Mouse (Mus musculus) CD8-positive naive resting alpha-beta T cell, adult 2 months (primary cell): ENCODE results near the gene Grid2.

ENCODE experiments used
- DNase-seq, 2 experiments: peaks; one replicate each; pipeline ENCODE4 v3.0.0; 2022; ENCODE audit warnings: low read depth in 2 of 2, low spot score in 2 of 2

The Grid2 gene

DNA sequence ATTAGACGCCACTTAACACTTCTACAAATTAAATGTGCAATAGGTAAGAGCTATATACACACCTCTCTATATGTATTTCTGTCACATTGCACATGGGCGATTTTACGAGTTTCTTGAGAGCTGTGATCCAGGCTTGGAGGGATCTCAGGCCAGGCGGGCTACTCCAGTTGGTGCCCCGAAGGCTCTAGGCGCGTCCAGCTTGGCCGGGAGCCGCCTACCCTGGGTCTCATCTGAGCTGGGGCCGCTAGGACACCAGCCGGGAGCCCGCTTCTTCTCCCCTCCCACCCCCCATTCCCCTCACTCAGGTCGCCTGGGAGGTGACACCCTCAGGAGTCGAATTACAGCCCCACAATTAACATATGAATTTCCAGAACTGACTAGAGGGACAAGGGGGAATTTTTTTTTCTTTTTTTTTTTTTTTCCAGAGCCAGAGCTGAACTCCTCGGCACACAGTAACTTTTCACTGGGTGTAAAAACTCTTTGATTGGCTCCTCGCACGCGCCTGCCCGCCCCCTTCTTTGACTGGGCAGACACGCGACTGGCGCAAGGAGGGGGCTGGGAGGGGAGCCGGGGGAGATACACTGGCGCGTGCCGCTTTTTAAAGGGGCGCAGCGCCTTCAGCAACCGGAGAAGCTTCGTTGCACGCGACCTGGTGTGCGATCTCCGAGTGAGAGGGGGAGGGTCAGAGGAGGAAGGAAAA is 1473.0 kb downstream of the Grid2 start, which contains the start of gene Atoh1:
Gene Atoh1, plus strand, starts transcription at position 627 of the 700 bp plus-strand sequence.
- no peak for DNase-seq

GRCm38 (mm10) chr6:64729231-64730011 is 1473.7 kb downstream of the Grid2 start:
- no peak for DNase-seq

DNA sequence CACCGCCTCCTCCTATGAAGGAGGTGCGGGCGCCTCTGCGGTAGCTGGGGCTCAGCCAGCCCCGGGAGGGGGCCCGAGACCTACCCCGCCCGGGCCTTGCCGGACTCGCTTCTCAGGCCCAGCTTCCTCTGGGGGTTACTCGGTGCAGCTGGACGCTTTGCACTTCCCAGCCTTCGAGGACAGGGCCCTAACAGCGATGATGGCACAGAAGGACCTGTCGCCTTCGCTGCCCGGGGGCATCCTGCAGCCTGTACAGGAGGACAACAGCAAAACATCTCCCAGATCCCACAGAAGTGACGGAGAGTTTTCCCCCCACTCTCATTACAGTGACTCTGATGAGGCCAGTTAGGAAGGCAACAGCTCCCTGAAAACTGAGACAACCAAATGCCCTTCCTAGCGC is 1474.4 kb downstream of the Grid2 start:
- no peak for DNase-seq

- DNase-seq = no peak
Measured at GRCm38 (mm10) chr6:64730506-64731020, 1474.9 kb downstream of the Grid2 start.

GRCm38 (mm10) chr6:64731126-64731525 is 1475.5 kb downstream of the Grid2 start:
- DNase-seq = no peak

GRCm38 (mm10) chr6:64731621-64732320 is 1476.1 kb downstream of the Grid2 start:
- DNase-seq = no peak

GRCm38 (mm10) chr6:64733311-64733710 is 1477.6 kb downstream of the Grid2 start:
- no peak for DNase-seq

- DNase-seq = no peak
Measured at GRCm38 (mm10) chr6:64734441-64735320, 1479.0 kb downstream of the Grid2 start.

DNA sequence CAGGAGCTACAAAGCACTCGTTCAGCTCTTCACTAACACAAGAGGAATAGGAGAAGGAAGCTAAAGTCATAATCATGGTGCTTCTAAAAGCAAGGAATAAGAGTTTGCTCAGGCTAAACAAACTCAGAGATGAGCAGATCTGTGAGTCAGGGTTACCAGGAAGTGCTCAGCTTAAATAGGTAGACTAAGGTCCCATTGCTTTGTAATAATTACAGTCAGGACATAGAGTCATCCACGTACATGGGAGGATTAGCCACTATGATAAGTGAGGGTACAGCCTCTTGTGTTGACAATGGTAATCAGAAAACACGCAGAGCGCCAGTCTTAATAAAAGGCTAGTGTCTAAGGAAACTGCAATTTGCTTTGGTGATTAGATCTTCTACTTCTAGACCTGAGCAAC is 1480.6 kb downstream of the Grid2 start:
- no peak for DNase-seq

DNA sequence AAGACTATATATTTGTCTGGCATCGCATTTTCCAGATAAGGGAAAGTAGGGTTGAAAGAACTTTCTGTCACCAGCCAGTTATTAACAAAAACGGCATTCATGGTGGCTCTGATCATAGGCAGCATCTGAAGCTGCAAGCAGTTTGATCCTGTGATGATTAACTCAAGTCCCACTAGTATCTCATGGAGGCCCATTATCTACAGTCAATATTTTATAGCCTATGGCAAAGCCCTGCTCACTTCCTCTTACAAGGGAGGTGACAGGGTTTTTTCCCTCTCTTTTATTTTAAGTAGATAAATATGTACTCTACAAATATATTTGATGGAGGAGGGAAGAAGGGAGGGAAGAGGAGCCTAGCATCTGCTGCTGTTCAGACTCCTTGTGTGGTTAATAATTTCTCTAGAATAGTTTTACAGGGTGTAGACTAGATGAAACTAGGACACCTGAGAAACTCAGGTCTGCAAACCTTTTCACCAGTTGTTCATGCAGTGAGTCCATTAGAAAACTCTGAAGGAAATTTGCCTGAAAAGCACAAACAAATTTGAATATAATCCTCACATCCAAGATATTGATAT is 1487.3 kb downstream of the Grid2 start:
- no peak for DNase-seq
